Mouse (Mus musculus): ENCODE measurements around the gene Capn5.

DNA sequence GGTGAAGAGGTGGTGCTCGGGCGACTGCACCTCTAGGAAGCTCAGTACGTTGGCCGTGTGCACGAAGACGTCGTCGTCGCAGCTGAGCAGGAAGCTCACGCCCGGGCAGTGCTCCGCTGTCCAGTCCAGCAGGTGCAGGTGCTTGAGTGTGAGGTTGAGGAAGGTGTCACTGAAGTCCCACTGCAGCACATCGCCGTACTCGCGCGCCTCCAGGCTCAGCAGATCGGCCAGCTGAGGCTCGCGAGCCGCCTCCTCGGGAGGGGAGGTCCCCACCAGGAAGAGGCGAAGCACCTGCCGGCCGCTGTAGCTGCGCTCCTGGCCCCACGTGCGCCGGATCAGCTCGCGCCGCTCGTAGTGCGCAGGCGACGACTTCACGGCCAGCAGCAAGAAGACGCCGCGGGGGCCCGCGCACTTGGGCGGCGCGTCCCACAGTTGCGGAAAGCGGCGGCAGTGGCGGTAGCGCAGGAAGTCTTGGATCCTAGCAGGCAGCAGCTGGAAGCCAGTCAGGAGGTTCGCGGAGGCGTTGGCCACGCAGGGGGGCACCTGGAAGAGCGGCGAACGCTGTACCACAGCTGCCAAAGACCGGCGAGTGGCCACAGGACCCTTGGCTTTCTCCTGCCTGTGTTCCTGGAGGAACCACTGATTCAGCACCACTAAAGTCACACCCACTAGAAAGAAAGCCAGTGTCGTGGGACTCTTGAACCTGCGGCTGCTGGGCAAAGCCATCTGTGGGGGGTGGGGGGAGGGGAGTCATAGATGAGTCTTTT is 16.1 kb upstream of the Capn5 start:
- TF ChIP-seq NRF1 (IDR thresholded peaks at IDR 0.05; ENCODE audit: low read depth, low read length) (0 out of 2 replicates have a peak, but pooled peaks have one; percentile 16), POLR2A (IDR thresholded peaks at IDR 0.05; ENCODE audit: low read depth, low read length) (no peak), CTCF (conservative IDR thresholded peaks at IDR 0.05 in 1 of 2, IDR thresholded peaks at IDR 0.05 in 1 of 2; ENCODE audit: low read depth in 2 of 2, low read length in 2 of 2) (no peak), GABPA (IDR thresholded peaks at IDR 0.05; ENCODE audit: insufficient replicate concordance, low read depth, low read length) (no peak), TCF12 (IDR thresholded peaks at IDR 0.05; ENCODE audit: low read depth, low read length) (no peak), USF1 (IDR thresholded peaks at IDR 0.05; ENCODE audit: low read depth, low read length) (no peak), ELF1 (IDR thresholded peaks at IDR 0.05; ENCODE audit: low read depth, low read length) (no peak), E2F4 (IDR thresholded peaks at IDR 0.05; ENCODE audit: insufficient replicate concordance, low read depth, low read length) (no peak), POLR2AphosphoS2 (IDR thresholded peaks at IDR 0.05; ENCODE audit: low read depth, low read length) (no peak), CHD2 (IDR thresholded peaks at IDR 0.05; ENCODE audit: low read length) (no peak), ZMIZ1 (IDR thresholded peaks at IDR 0.05; ENCODE audit: low read depth, low read length) (no peak), KAT2A (IDR thresholded peaks at IDR 0.05; ENCODE audit: insufficient replicate concordance, low read length) (no peak), EP300 (IDR thresholded peaks at IDR 0.05; ENCODE audit: low read length) (no peak), MEF2A (IDR thresholded peaks at IDR 0.05; ENCODE audit: borderline replicate concordance, low read depth, low read length) (no peak)

Measured in CH12.LX (cell line).